Mouse (Mus musculus): ENCODE results near the gene Synpr.
A peak's percentile ranks its signal among the peaks of the same experiment; 100 is the strongest.
"Not testable (repeated sequence)": the region's sequence is repeated elsewhere in the genome, so short reads cannot be mapped to it uniquely, and the experiment has no call there.

The Synpr gene

GRCm38 (mm10) chr14:13284091-13284844 is at the start of gene Synpr:
Gene Synpr (plus strand): TSS chr14:13284780.
- DNase-seq (ENCODE audit: low spot score): peak; percentile 3

- no peak for DNase-seq (ENCODE audit: low spot score)
These were observed 47.7 kb upstream of the Synpr start for GRCm38 (mm10) chr14:13236929-13237328.

GRCm38 (mm10) chr14:13247431-13247830 is 37.1 kb upstream of the Synpr start:
- DNase-seq (ENCODE audit: low spot score): no peak

GRCm38 (mm10) chr14:13249361-13249760 is 35.2 kb upstream of the Synpr start:
- no peak for DNase-seq (ENCODE audit: low spot score)

GRCm38 (mm10) chr14:13252594-13252993 is 32.0 kb upstream of the Synpr start:
- no peak for DNase-seq (ENCODE audit: low spot score)

- not testable (repeated sequence) for DNase-seq (ENCODE audit: low spot score)
These were observed 29.8 kb upstream of the Synpr start for GRCm38 (mm10) chr14:13254741-13255140.

GRCm38 (mm10) chr14:13262406-13262805 is 22.2 kb upstream of the Synpr start:
- DNase-seq (ENCODE audit: low spot score): no peak

GRCm38 (mm10) chr14:13266331-13266730 is 18.2 kb upstream of the Synpr start:
- no peak for DNase-seq (ENCODE audit: low spot score)

GRCm38 (mm10) chr14:13267181-13267580 is 17.4 kb upstream of the Synpr start:
- DNase-seq (ENCODE audit: low spot score): no peak

- no peak for DNase-seq (ENCODE audit: low spot score)
These were observed 1.4 kb upstream of the Synpr start for GRCm38 (mm10) chr14:13283211-13283610.

- no peak for DNase-seq (ENCODE audit: low spot score)
These were observed 242 bp downstream of the Synpr start for GRCm38 (mm10) chr14:13284845-13285198.

- no peak for DNase-seq (ENCODE audit: low spot score)
These were observed 956 bp downstream of the Synpr start for GRCm38 (mm10) chr14:13285341-13286130.

GRCm38 (mm10) chr14:13294200-13294599 is 9.6 kb downstream of the Synpr start:
- no peak for DNase-seq (ENCODE audit: low spot score)

- no peak for DNase-seq (ENCODE audit: low spot score)
These were observed 29.7 kb downstream of the Synpr start for GRCm38 (mm10) chr14:13314323-13314722.

- DNase-seq (ENCODE audit: low spot score): no peak
These were observed 43.9 kb downstream of the Synpr start for GRCm38 (mm10) chr14:13328461-13328860.

- DNase-seq (ENCODE audit: low spot score): no peak
These were observed 48.1 kb downstream of the Synpr start for GRCm38 (mm10) chr14:13332497-13333306.

- no peak for DNase-seq (ENCODE audit: low spot score)
These were observed 48.8 kb downstream of the Synpr start for GRCm38 (mm10) chr14:13333372-13333771.

GRCm38 (mm10) chr14:13336162-13336561 is 51.6 kb downstream of the Synpr start:
- no peak for DNase-seq (ENCODE audit: low spot score)

GRCm38 (mm10) chr14:13340688-13341087 is 56.1 kb downstream of the Synpr start:
- DNase-seq (ENCODE audit: low spot score): no peak

- DNase-seq (ENCODE audit: low spot score): no peak
These were observed 59.7 kb downstream of the Synpr start for GRCm38 (mm10) chr14:13344240-13344639.

- no peak for DNase-seq (ENCODE audit: low spot score)
These were observed 64.7 kb downstream of the Synpr start for GRCm38 (mm10) chr14:13349170-13349865.

- DNase-seq (ENCODE audit: low spot score): no peak
These were observed 69.6 kb downstream of the Synpr start for GRCm38 (mm10) chr14:13354154-13354553.

Data from ovary, adult 18-20 months (tissue).